Mouse (Mus musculus) cerebellum, adult (tissue): ENCODE results near the gene Zfp128.
"Not testable (repeated sequence)": the region's sequence is repeated elsewhere in the genome, so short reads cannot be mapped to it uniquely, and the experiment has no call there.

Source experiments
- ATAC-seq: cut with Nextera tagmentation; 2 replicates; pipeline ENCODE4 v1.9.2; 2017; ENCODE audit warnings: mild to moderate bottlenecking, moderate library complexity, mixed read lengths; ENCODE audit not compliant: insufficient number of reproducible peaks, low FRiP score, low TSS enrichment

The Zfp128 gene

GRCm38 (mm10) chr7:12921318-12921704 is 40.3 kb downstream of the Zfp128 start:
- ATAC-seq, result peak; percentile 48

DNA sequence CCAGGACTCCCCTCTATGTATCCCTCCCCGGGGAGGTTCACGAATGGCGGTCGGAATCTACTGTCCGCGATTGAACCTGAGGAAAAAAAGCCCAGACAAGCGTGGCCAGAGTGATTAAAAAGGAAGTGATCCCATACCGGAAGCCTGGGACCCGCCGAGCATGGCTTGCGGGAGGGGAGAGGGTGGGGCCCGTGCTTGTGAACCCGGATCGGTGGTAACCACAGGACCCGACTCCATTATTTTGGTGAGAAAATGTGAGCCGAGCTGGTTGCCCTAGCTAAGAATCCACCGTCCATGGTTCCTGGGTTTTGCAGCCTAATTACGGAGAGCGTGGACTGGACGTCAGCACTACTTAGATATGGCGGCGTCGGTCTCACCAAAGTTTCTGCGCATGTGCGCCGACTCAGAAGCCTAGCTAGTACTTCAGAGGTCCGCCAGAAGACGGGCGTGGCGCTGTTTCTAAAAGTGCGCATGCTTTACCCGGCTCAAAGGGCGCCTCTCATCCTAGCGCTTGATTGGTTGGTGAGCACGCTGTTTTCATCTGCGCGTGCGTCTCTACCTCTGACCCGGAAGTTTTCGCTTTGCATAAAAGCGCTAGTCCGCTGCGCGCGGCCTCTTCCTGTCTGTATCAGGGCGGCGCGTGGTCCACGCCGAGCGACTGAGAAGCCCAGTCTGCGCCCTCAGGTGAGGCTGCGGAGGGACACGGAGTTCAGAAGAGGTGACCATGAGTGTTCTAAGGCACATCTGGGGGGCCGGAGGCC is 40.9 kb downstream of the Zfp128 start, which contains the start of gene Rps5:
Gene Rps5, plus strand, starts transcription at position 586 of the 761 bp plus-strand sequence.
- ATAC-seq, result peak; percentile 93

GRCm38 (mm10) chr7:12922729-12923128 is 41.8 kb downstream of the Zfp128 start:
- ATAC-seq, result no peak

GRCm38 (mm10) chr7:12926316-12926715 is 45.3 kb downstream of the Zfp128 start:
- no peak for ATAC-seq

DNA sequence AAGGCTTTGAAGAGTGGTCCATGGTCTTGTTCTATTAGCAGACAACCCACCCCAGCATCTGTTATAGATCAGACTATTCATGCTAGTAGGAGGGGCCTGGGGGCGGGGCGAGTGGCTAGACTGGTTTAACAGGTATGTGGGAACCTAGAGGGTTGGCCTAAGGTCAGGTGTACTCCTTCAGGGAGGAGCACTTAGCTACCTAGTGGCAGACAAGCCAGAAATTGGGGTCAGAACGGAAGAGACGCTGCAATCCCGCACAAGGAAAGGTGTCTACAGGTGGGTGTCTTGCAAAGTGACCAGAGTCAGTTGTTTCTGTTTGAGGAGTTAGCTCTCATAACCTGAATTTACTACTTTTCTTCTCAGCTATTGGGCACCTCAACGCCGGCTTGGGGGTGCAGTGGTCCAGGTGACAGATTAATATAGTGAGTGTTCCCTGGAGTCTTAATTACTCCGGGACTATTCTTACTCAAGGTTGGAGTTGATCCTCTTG is 46.3 kb downstream of the Zfp128 start, which contains the start of gene Rnf225:
Gene Rnf225, plus strand, starts transcription at position 226 of the 490 bp plus-strand sequence.
- ATAC-seq, result no peak

- ATAC-seq, result peak; percentile 61; the same call in 1 of the 2 replicates
Observed at GRCm38 (mm10) chr7:12927693-12928589, 47.0 kb downstream of the Zfp128 start.

GRCm38 (mm10) chr7:12933615-12934140 is 52.7 kb downstream of the Zfp128 start:
- no peak for ATAC-seq

- ATAC-seq, result no peak
Observed at GRCm38 (mm10) chr7:12934808-12935207, 53.8 kb downstream of the Zfp128 start.

GRCm38 (mm10) chr7:12937254-12937803 is 56.4 kb downstream of the Zfp128 start:
- ATAC-seq, result not testable (repeated sequence)

DNA sequence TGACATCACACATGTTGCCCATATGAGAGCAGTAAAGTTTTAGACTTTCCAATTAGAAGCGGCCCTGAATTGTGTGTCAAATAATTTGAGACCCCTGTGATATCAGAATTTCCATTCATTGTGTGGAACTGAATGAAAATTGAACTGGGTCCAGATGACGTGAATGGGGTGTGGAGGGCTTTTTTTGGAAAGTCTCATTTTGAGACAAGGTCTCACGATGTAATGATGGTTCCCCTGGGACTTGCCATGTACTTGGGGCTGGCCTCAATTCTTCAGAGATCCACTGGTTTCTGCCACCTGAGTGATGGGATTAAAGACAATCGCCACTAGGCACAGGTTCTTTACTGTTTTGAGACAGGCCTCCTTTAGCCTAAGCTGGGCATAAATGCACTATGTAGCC is 59.6 kb downstream of the Zfp128 start:
- ATAC-seq, result no peak
